Mouse (Mus musculus) stomach, embryonic 14.5 days (tissue): ENCODE data around the gene Psmc6. TPM values are rescaled to one million over a fixed set of nuclear protein-coding genes. Genes with fewer than 3 reads are reported as not detected.

Source experiments
- ATAC-seq: fragments of 200-750 bp; cut with Nextera tagmentation; 2 replicates; pipeline ENCODE4 v1.8.0; 2017; ENCODE audit warnings: low read depth, moderate TSS enrichment; ENCODE audit not compliant: insufficient number of reproducible peaks, insufficient read depth, low FRiP score
- H3K27ac ChIP-seq: fragments of 300-500 bp; sonication (generic); 2 replicates; pipeline ENCODE4 v1.5.1; 2014; ENCODE audit warnings: mild to moderate bottlenecking, low read length, moderate library complexity, mixed read lengths
- H3K27me3 ChIP-seq: fragments of 300-500 bp; sonication (generic); 2 replicates; pipeline ENCODE4 v1.6.1; 2014; ENCODE audit warnings: low read length, control low read depth, mixed read lengths; ENCODE audit not compliant: control insufficient read depth, insufficient read depth
- H3K36me3 ChIP-seq: fragments of 300-500 bp; sonication (generic); 2 replicates; pipeline ENCODE4 v1.6.1; 2014; ENCODE audit warnings: mild to moderate bottlenecking, control low read depth, low read length, moderate library complexity, mixed read lengths; ENCODE audit not compliant: control insufficient read depth, insufficient read depth
- H3K4me1 ChIP-seq: fragments of 300-500 bp; sonication (generic); 2 replicates; pipeline ENCODE4 v1.6.1; 2014; ENCODE audit warnings: low read length, control low read depth, mixed read lengths; ENCODE audit not compliant: control insufficient read depth, insufficient read depth
- H3K4me2 ChIP-seq: fragments of 300-500 bp; sonication (generic); replicated peaks from 2 replicates; pipeline ENCODE4 v1.6.1; 2014; ENCODE audit warnings: low read depth, low read length, control low read depth
- H3K4me3 ChIP-seq: fragments of 300-500 bp; sonication (generic); 2 replicates; pipeline ENCODE4 v1.5.1; 2014; ENCODE audit warnings: low read depth, low read length, control low read depth
- H3K9ac ChIP-seq: fragments of 300-500 bp; sonication (generic); replicated peaks from 2 replicates; pipeline ENCODE4 v1.6.1; 2014; ENCODE audit warnings: low read depth, mild to moderate bottlenecking, control low read depth, low read length, moderate library complexity, mixed read lengths
- H3K9me3 ChIP-seq: fragments of 300-500 bp; sonication (generic); 2 replicates; pipeline ENCODE4 v1.6.1; 2016; ENCODE audit warnings: low read depth, low read length, control low read depth; ENCODE audit not compliant: control insufficient read depth
- WGBS: fragments of 180-500 bp; shearing (Covaris S2); extraction: QIAGEN DNeasy Blood & Tissue Kit; methylation state at CpG from one replicate; pipeline ENCODE4 v1.1.7; 2014; 5-methylcytosine and 5-hydroxymethylcytosine counted together
- polyA plus RNA-seq: library from polyadenylated mRNA; unstranded; fragments of >200 nt; fragmentation: Nextera tagmentation; extraction: Ambion mirVana; gene quantifications from 2 replicates; pipeline ENCODE4 v1.2.1, GENCODE M21; 2014

The Psmc6 gene
- polyA plus RNA-seq, 1 experiment from 2014 or later = 163 TPM

DNA sequence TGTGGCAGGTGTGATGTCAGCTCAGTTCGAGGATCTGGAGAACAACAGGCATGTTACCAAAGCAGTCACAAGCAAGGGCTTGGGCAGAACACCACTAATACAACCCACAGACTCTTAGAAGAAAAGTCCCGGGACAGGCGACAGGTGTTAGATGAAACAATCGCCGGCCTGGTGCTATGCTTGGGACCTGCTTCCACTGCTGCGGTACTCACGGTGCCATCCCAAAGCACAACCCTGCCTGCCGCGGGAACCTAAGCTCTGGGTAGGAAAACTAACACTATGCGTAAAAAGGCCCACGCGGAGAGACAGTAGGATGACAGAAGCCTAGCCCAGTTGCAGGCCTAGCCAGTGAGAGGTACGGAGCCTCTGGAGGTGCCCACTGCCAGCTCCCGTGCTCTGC is 19.5 kb upstream of the Psmc6 start:
- no peak for ATAC-seq
- Histone ChIP-seq H3K27ac (no peak overlapping the region), H3K4me1 (no peaks in the 10 kb centered on the region), H3K36me3 (no peaks in the 10 kb centered on the region), H3K4me3 (no peak overlapping the region), H3K9ac (no peak overlapping the region), H3K27me3 (no peaks in the 10 kb centered on the region), H3K9me3 (no peaks in the 10 kb centered on the region), H3K4me2 (no peak overlapping the region)
- WGBS = 93% methylated on average over 14 of the region's 14 CpGs

DNA sequence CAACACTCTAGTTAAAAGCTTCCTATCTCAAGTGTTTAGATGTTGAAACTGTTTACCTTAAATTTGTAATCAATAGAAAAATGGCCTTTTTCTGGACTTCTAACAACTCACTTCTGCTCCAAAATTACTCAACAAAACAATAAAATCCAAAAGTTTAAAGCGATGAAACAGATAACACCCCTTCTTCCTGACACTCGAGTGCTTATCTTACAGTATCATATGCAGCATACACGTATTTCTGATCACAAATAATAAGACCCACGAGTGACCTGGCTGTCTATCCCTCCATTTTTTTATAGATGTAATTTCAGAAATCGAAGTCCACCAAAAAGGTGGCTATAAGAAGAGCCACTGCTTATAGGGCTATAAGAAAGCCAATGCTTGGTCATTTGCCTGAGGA is 12.7 kb upstream of the Psmc6 start:
- no peaks in the 10 kb centered on the region for H3K9me3 ChIP-seq
- H3K4me1 ChIP-seq = peaks cover 3% of the 10 kb centered on the region; the same call in 1 of the 2 replicates
- H3K27ac ChIP-seq = no peak overlapping the region
- peak overlapping the region; percentile 84 for H3K4me3 ChIP-seq
- no peak for ATAC-seq
- H3K36me3 ChIP-seq = no peaks in the 10 kb centered on the region
- no peak overlapping the region for H3K9ac ChIP-seq
- 68% methylated on average over 5 of the region's 5 CpGs for WGBS
- H3K27me3 ChIP-seq = no peaks in the 10 kb centered on the region
- peak overlapping the region; percentile 72 for H3K4me2 ChIP-seq

DNA sequence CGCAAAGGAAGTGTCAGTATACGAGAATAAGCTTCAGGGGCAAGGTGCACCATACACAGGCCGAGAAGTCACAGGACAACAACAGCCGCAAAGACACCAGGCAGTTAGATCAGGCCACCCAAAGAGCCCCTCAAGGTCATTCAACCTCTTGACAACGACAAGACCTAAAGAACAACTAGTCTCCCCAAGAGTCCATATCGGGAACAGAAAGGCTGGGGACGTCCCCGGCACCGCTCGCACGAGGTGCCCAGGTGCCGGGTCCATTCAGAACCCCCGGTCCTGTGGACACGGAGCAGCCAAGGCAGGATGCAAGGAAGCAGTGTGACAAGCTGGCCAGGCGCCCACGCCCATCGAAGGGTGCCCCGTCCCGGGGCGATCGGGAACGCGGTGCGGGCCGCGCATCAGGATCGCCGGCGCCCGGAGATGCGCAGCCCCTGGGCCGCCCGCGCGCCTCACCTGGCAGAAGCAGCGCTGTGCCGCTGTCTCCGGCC is 11.6 kb upstream of the Psmc6 start:
- Histone ChIP-seq H3K9ac (peak overlapping the region; percentile 84), H3K4me1 (peaks cover 3% of the 10 kb centered on the region; the same call in 1 of the 2 replicates), H3K36me3 (no peaks in the 10 kb centered on the region), H3K4me2 (peak overlapping the region; percentile 72), H3K27me3 (no peaks in the 10 kb centered on the region), H3K27ac (peak overlapping the region; percentile 90), H3K4me3 (peak overlapping the region; percentile 84), H3K9me3 (no peaks in the 10 kb centered on the region)
- WGBS = under 1% methylated on average over 38 of the region's 38 CpGs
- ATAC-seq = peak; percentile 66; the same call in 1 of the 2 replicates

DNA sequence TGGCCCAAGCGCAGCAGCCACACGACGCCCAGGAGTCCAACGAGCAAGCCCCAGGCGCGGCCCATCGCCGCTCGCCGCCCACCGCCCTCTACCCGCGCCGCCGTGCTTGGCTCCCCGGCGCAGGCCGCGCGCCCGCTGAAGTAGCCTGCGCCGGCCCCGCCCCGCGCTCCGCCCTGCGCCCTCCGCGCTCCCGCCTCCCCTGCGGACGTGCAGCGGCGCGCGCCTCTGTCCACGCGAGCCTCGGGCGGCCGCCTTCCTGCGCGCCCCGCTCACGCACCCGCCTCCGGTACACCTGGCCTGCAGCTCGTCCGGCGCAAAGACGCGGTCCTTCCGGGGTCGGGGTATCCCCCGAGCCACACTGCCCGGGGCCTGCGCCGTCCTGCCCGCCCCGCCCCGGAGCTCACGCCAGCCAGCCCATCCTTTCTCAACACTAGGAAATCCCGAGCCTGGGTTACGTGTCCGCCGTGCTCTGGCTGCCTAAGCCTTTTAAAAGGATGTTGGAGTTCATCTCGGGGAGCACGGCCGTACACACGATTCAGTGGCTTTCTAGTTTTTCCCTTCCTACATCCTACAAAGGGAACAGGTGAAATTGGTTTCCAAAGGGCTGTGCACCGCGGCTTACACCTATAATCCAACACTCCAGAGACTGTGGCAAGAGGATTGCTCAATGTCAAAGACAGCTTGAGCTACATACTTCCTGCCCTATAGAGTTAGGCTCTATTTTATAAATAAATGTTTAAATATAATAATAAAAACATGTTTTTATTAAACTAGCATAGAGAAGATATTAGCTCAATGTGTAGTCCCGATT is 11.0 kb upstream of the Psmc6 start, which contains the start of gene Ero1l:
Ero1l (minus strand) TSS at position 346 of the 811 bp plus-strand sequence.
- 2% methylated on average over 72 of the region's 74 CpGs for WGBS

GRCm38 (mm10) chr14:45319237-45319610 is 10.4 kb upstream of the Psmc6 start:
- WGBS = 60% methylated on average over 3 of the region's 3 CpGs
- Histone ChIP-seq H3K27ac (no peak overlapping the region), H3K9ac (no peak overlapping the region), H3K4me2 (peak overlapping the region; percentile 72), H3K9me3 (no peaks in the 10 kb centered on the region), H3K27me3 (no peaks in the 10 kb centered on the region), H3K4me1 (peaks cover 3% of the 10 kb centered on the region; the same call in 1 of the 2 replicates), H3K4me3 (peak overlapping the region; percentile 84; the same call in 1 of the 2 replicates), H3K36me3 (no peaks in the 10 kb centered on the region)
- no peak for ATAC-seq

More for the DNA sequence above, 11.0 kb upstream of the Psmc6 start, which contains the start of gene Ero1l:
- no peaks in the 10 kb centered on the region for H3K36me3 ChIP-seq
- peaks cover 3% of the 10 kb centered on the region; the same call in 1 of the 2 replicates for H3K4me1 ChIP-seq
- H3K4me3 ChIP-seq = peak within 1 kb of the TSS; percentile 84
- H3K27me3 ChIP-seq = no peaks in the 10 kb centered on the region
- peak within 1 kb of the TSS; percentile 72 for H3K4me2 ChIP-seq
- no peaks in the 10 kb centered on the region for H3K9me3 ChIP-seq
- peak within 1 kb of the TSS; percentile 84 for H3K9ac ChIP-seq
- H3K27ac ChIP-seq = peak within 1 kb of the TSS; percentile 90
- peak; percentile 96 for ATAC-seq

- Histone ChIP-seq H3K27me3 (no peaks in the 10 kb centered on the region), H3K4me2 (no peak overlapping the region), H3K4me1 (peaks cover 3% of the 10 kb centered on the region; the same call in 1 of the 2 replicates), H3K4me3 (no peak overlapping the region), H3K9ac (no peak overlapping the region), H3K9me3 (no peaks in the 10 kb centered on the region), H3K27ac (no peak overlapping the region), H3K36me3 (no peaks in the 10 kb centered on the region)
- WGBS = 79% methylated on average over 4 of the region's 4 CpGs
- ATAC-seq = no peak
These were observed 9.5 kb upstream of the Psmc6 start for GRCm38 (mm10) chr14:45320111-45320510.

DNA sequence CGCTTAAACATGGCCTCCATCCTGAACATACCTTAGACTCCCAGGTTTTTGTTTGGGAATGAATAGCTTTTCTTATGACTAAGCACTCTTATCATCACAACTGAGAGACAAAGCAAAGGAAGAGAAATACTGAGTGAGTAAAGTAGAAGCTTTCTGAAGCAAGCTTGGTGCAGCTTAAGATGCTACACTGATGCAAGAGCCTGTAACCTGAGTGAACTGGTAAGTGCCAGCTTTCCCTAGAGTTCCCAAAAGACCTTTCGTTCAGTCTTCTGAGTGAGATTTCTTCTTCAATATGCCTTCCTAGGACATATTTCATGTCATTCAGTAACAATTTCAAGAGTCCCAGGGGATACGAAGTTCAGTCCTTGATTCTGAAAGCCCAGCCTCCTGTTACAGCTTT is 8.5 kb upstream of the Psmc6 start:
- Histone ChIP-seq H3K9me3 (no peaks in the 10 kb centered on the region), H3K36me3 (no peaks in the 10 kb centered on the region), H3K4me2 (no peak overlapping the region), H3K27me3 (no peaks in the 10 kb centered on the region), H3K9ac (no peak overlapping the region), H3K4me1 (peaks cover 3% of the 10 kb centered on the region; the same call in 1 of the 2 replicates), H3K4me3 (no peak overlapping the region), H3K27ac (no peak overlapping the region)
- WGBS = 80% methylated on average over 3 of the region's 3 CpGs
- ATAC-seq = no peak

- Histone ChIP-seq H3K9me3 (no peaks in the 10 kb centered on the region), H3K36me3 (no peaks in the 10 kb centered on the region), H3K4me3 (no peak overlapping the region), H3K27ac (no peak overlapping the region), H3K27me3 (no peaks in the 10 kb centered on the region), H3K4me1 (peaks cover 3% of the 10 kb centered on the region; the same call in 1 of the 2 replicates), H3K9ac (no peak overlapping the region), H3K4me2 (no peak overlapping the region)
- no peak for ATAC-seq
- WGBS = 69% methylated on average over 5 of the region's 5 CpGs
These were observed 8.0 kb upstream of the Psmc6 start for GRCm38 (mm10) chr14:45321622-45322021.
